Mouse (Mus musculus) kidney, postnatal 0 days (tissue): ENCODE data around the gene Cdh13. TPM values are rescaled to one million over a fixed set of nuclear protein-coding genes. Genes with fewer than 3 reads are reported as not detected.

ENCODE experiments used
- ATAC-seq: fragments of 200-750 bp; cut with Nextera tagmentation; replicated peaks from 2 replicates; pipeline ENCODE4 v1.8.0; 2017; ENCODE audit warnings: low read depth, moderate number of reproducible peaks, moderate TSS enrichment, moderate library complexity; ENCODE audit not compliant: low FRiP score
- DNase-seq: peaks from one replicate; pipeline ENCODE4 v3.0.0-alpha.2; 2016; ENCODE audit warnings: low spot score
- H3K27ac ChIP-seq: fragments of 300-500 bp; sonication (generic); 2 replicates; pipeline ENCODE4 v1.5.1; 2014; ENCODE audit warnings: mild to moderate bottlenecking
- H3K27me3 ChIP-seq: fragments of 300-500 bp; sonication (generic); 2 replicates; pipeline ENCODE4 v1.6.1; 2014; ENCODE audit warnings: low read length, mixed read lengths; ENCODE audit not compliant: insufficient read depth
- H3K36me3 ChIP-seq: fragments of 300-500 bp; sonication (generic); 2 replicates; pipeline ENCODE4 v1.6.1; 2014; ENCODE audit warnings: low read length, mixed read lengths; ENCODE audit not compliant: insufficient read depth
- H3K4me1 ChIP-seq: fragments of 300-500 bp; sonication (generic); replicated peaks from 2 replicates; pipeline ENCODE4 v1.6.1; 2014; ENCODE audit warnings: antibody characterized with exemption, low read length, mixed read lengths; ENCODE audit not compliant: insufficient read depth
- H3K4me2 ChIP-seq: fragments of 300-500 bp; sonication (generic); 2 replicates; pipeline ENCODE4 v1.6.1; 2014; ENCODE audit warnings: mild to moderate bottlenecking, low read length, moderate library complexity, mixed read lengths
- H3K4me3 ChIP-seq: fragments of 300-500 bp; sonication (generic); replicated peaks from 2 replicates; pipeline ENCODE4 v1.5.1; 2014; ENCODE audit warnings: low read depth, low read length
- H3K9ac ChIP-seq: fragments of 300-500 bp; sonication (generic); 2 replicates; pipeline ENCODE4 v1.6.1; 2014; ENCODE audit warnings: low read depth, low read length
- H3K9me3 ChIP-seq: fragments of 300-500 bp; sonication (generic); replicated peaks from 2 replicates; pipeline ENCODE4 v1.6.1; 2016; ENCODE audit warnings: low read length, inconsistent platforms, mixed read lengths
- CTCF ChIP-seq: IDR thresholded peaks from 2 replicates; pipeline ENCODE4 v1.5.1; 2016; ENCODE audit warnings: antibody characterized with exemption, low read depth, mild to moderate bottlenecking, moderate library complexity
- WGBS: fragments of 180-500 bp; shearing (Covaris S2); extraction: QIAGEN DNeasy Blood & Tissue Kit; methylation state at CpG from one replicate; pipeline ENCODE4 v1.1.7; 2014; 5-methylcytosine and 5-hydroxymethylcytosine counted together
- polyA plus RNA-seq: library from polyadenylated mRNA; unstranded; fragments of >200 nt; fragmentation: Nextera tagmentation; extraction: Ambion mirVana; gene quantifications from 2 replicates; pipeline ENCODE4 v1.2.1, GENCODE M21; 2015

Gene Cdh13
- polyA plus RNA-seq, 1 experiment from 2014 or later: 3.9 TPM

GRCm38 (mm10) chr8:118679347-118679746 is 395.8 kb downstream of the Cdh13 start:
- Histone ChIP-seq H3K4me1 (no peaks in the 10 kb centered on the region), H3K27me3 (no peaks in the 10 kb centered on the region), H3K9me3 (no peaks in the 10 kb centered on the region), H3K4me2 (no peak overlapping the region), H3K27ac (no peak overlapping the region), H3K4me3 (no peak overlapping the region), H3K36me3 (no peaks in the 10 kb centered on the region), H3K9ac (no peak overlapping the region)
- TF ChIP-seq CTCF: no peak
- DNase-seq (no peak), ATAC-seq (0 out of 2 replicates have a peak, but pooled peaks have one; percentile 43)
- 47% methylated on average over 9 of the region's 9 CpGs for WGBS

- Histone ChIP-seq H3K4me1 (no peaks in the 10 kb centered on the region), H3K9me3 (no peaks in the 10 kb centered on the region), H3K36me3 (no peaks in the 10 kb centered on the region), H3K4me2 (no peak overlapping the region), H3K9ac (no peak overlapping the region), H3K27ac (no peak overlapping the region), H3K27me3 (no peaks in the 10 kb centered on the region), H3K4me3 (no peak overlapping the region)
- no peak for TF ChIP-seq CTCF
- WGBS: 71% methylated on average over 3 of the region's 3 CpGs
- DNase-seq (no peak), ATAC-seq (no peak)
Measured at GRCm38 (mm10) chr8:118683386-118683785, 399.9 kb downstream of the Cdh13 start.

- no peaks in the 10 kb centered on the region for H3K4me1 ChIP-seq
- H3K4me2 ChIP-seq: no peak overlapping the region
- H3K9me3 ChIP-seq: no peaks in the 10 kb centered on the region
- no peaks in the 10 kb centered on the region for H3K36me3 ChIP-seq
- no peak overlapping the region for H3K27ac ChIP-seq
- H3K4me3 ChIP-seq: no peak overlapping the region
- no peaks in the 10 kb centered on the region for H3K27me3 ChIP-seq
- peak; percentile 30; the same call in 1 of the 2 replicates for TF ChIP-seq CTCF
- no peak for ATAC-seq
- H3K9ac ChIP-seq: no peak overlapping the region
- no peak for DNase-seq
- WGBS: 92% methylated on average over 1 of the region's 1 CpGs
Measured at GRCm38 (mm10) chr8:118685863-118686262, 402.3 kb downstream of the Cdh13 start.

- Histone ChIP-seq H3K4me3 (no peak overlapping the region), H3K36me3 (no peaks in the 10 kb centered on the region), H3K27me3 (no peaks in the 10 kb centered on the region), H3K4me1 (no peaks in the 10 kb centered on the region), H3K27ac (no peak overlapping the region), H3K9ac (no peak overlapping the region), H3K4me2 (no peak overlapping the region), H3K9me3 (no peaks in the 10 kb centered on the region)
- DNase-seq: peak; percentile 22
- TF ChIP-seq CTCF: no peak
- WGBS: 14% methylated on average over 1 of the region's 1 CpGs
- no peak for ATAC-seq
Measured at GRCm38 (mm10) chr8:118689849-118690248, 406.3 kb downstream of the Cdh13 start.

GRCm38 (mm10) chr8:118701312-118701880 is 417.9 kb downstream of the Cdh13 start:
- no peaks in the 10 kb centered on the region for H3K4me1 ChIP-seq
- H3K9me3 ChIP-seq: no peaks in the 10 kb centered on the region
- no peaks in the 10 kb centered on the region for H3K27me3 ChIP-seq
- ATAC-seq: no peak
- no peak for DNase-seq
- no peak for TF ChIP-seq CTCF
- no peak overlapping the region for H3K27ac ChIP-seq
- no peak overlapping the region for H3K9ac ChIP-seq
- H3K4me2 ChIP-seq: no peak overlapping the region
- H3K36me3 ChIP-seq: no peaks in the 10 kb centered on the region
- WGBS: 61% methylated on average over 22 of the region's 22 CpGs
- H3K4me3 ChIP-seq: no peak overlapping the region

GRCm38 (mm10) chr8:118709366-118709765 is 425.8 kb downstream of the Cdh13 start:
- no peak for TF ChIP-seq CTCF

GRCm38 (mm10) chr8:118711631-118712030 is 428.1 kb downstream of the Cdh13 start:
- no peak for TF ChIP-seq CTCF
- DNase-seq (no peak), ATAC-seq (no peak)
- Histone ChIP-seq H3K9me3 (no peaks in the 10 kb centered on the region), H3K27ac (no peak overlapping the region), H3K4me2 (no peak overlapping the region), H3K9ac (no peak overlapping the region), H3K4me3 (no peak overlapping the region), H3K27me3 (no peaks in the 10 kb centered on the region), H3K36me3 (no peaks in the 10 kb centered on the region), H3K4me1 (no peaks in the 10 kb centered on the region)
- WGBS: 84% methylated on average over 3 of the region's 3 CpGs

More at GRCm38 (mm10) chr8:118709366-118709765, 425.8 kb downstream of the Cdh13 start:
- H3K9ac ChIP-seq: no peak overlapping the region
- no peaks in the 10 kb centered on the region for H3K36me3 ChIP-seq
- ATAC-seq (no peak), DNase-seq (no peak)
- no peaks in the 10 kb centered on the region for H3K9me3 ChIP-seq
- H3K27me3 ChIP-seq: no peaks in the 10 kb centered on the region
- no peaks in the 10 kb centered on the region for H3K4me1 ChIP-seq
- H3K4me2 ChIP-seq: no peak overlapping the region
- H3K27ac ChIP-seq: no peak overlapping the region
- H3K4me3 ChIP-seq: no peak overlapping the region
- 85% methylated on average over 3 of the region's 3 CpGs for WGBS
